Mouse (Mus musculus): ENCODE measurements around the gene Tsnaxip1. TPM values are rescaled to one million over a fixed set of nuclear protein-coding genes. Genes with fewer than 3 reads are reported as not detected.
A peak's percentile ranks its signal among the peaks of the same experiment; 100 is the strongest.

The Tsnaxip1 gene
- polyA plus RNA-seq, 1 experiment from 2014 or later, result 2.9 TPM

DNA sequence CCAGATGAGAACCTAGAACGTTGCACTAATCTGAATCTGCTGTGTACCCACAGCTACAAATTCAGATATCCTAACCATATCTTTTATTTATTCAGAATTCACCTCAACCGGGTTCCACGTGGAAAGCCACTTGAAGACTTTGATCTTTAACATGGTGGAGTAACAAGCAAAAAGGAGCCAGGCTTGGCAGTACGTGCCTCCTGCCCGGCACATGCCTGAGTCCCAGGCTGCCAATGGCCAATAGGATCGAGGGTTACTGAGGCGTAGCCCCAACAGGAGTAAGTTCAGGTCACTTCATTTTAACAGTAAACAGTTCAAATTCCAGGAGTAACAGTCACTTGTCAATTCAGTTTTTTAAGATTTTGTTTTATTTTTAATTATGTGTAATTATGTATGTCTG, 22.7 kb upstream of the Tsnaxip1 start:
- peak; percentile 39 for DNase-seq (ENCODE audit: low spot score)
- no peak overlapping the region for H3K4me2 ChIP-seq (replicated peaks; ENCODE audit: low read depth, low read length)
- H3K27ac ChIP-seq (ENCODE audit: low read length), result peak overlapping the region; percentile 8
- TF ChIP-seq EP300 (IDR thresholded peaks at IDR 0.05), result no peak
- no peak for TF ChIP-seq CTCF (IDR thresholded peaks at IDR 0.05)
- no peaks in the 10 kb centered on the region for H3K27me3 ChIP-seq (replicated peaks; ENCODE audit: insufficient read depth, low read length)
- ATAC-seq, result peak; percentile 39; the same call in 1 of the 2 replicates
- no peak overlapping the region for H3K9ac ChIP-seq (replicated peaks; ENCODE audit: low read depth)
- H3K4me1 ChIP-seq (ENCODE audit: insufficient read depth, low read depth, low read length), result peaks cover 15% of the 10 kb centered on the region
- H3K36me3 ChIP-seq (ENCODE audit: insufficient read depth, low read length), result no peaks in the 10 kb centered on the region
- no peak overlapping the region for H3K4me3 ChIP-seq (ENCODE audit: low read depth, low read length)
- H3K9me3 ChIP-seq (ENCODE audit: low read length), result no peaks in the 10 kb centered on the region
- 62% methylated on average over 7 of the region's 7 CpGs for WGBS

GRCm38 (mm10) chr8:105805346-105805745, 22.2 kb upstream of the Tsnaxip1 start:
- 62% methylated on average over 3 of the region's 3 CpGs for WGBS
- no peak overlapping the region for H3K9ac ChIP-seq (replicated peaks; ENCODE audit: low read depth)
- H3K27me3 ChIP-seq (replicated peaks; ENCODE audit: insufficient read depth, low read length), result no peaks in the 10 kb centered on the region
- no peak for DNase-seq (ENCODE audit: low spot score)
- H3K27ac ChIP-seq (ENCODE audit: low read length), result peak overlapping the region; percentile 57
- no peak overlapping the region for H3K4me3 ChIP-seq (ENCODE audit: low read depth, low read length)
- no peaks in the 10 kb centered on the region for H3K9me3 ChIP-seq (ENCODE audit: low read length)
- H3K4me2 ChIP-seq (replicated peaks; ENCODE audit: low read depth, low read length), result no peak overlapping the region
- no peaks in the 10 kb centered on the region for H3K36me3 ChIP-seq (ENCODE audit: insufficient read depth, low read length)
- peak; percentile 29; the same call in 1 of the 2 replicates for ATAC-seq
- peaks cover 12% of the 10 kb centered on the region for H3K4me1 ChIP-seq (ENCODE audit: insufficient read depth, low read depth, low read length)
- no peak for TF ChIP-seq CTCF (IDR thresholded peaks at IDR 0.05)
- no peak for TF ChIP-seq EP300 (IDR thresholded peaks at IDR 0.05)

DNA sequence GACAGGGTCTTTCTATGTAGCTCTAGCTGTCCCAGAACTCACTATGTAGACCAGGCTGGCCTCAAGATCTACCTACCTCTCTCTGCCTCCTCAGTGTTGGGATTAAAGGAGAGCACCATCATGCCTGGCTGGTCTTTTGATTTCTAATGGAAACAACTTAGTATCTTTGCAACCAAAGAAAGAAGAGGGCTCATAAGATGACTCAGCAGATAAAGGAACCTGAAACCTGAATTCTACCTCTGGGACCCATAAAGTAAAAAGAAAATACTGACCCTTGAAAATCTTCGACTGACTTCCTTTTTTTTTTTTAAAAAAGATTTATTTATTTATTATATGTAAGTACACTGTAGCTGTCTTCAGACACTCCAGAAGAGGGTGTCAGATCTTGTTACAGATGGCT, 21.6 kb upstream of the Tsnaxip1 start:
- H3K36me3 ChIP-seq (ENCODE audit: insufficient read depth, low read length), result no peaks in the 10 kb centered on the region; the same call in 1 of the 2 replicates
- H3K27ac ChIP-seq (ENCODE audit: low read length), result peak overlapping the region; percentile 57; the same call in 1 of the 2 replicates
- TF ChIP-seq CTCF (IDR thresholded peaks at IDR 0.05) (no peak), EP300 (IDR thresholded peaks at IDR 0.05) (no peak)
- H3K4me2 ChIP-seq (replicated peaks; ENCODE audit: low read depth, low read length), result no peak overlapping the region
- WGBS, result 66% methylated on average over 1 of the region's 1 CpGs
- H3K4me3 ChIP-seq (ENCODE audit: low read depth, low read length), result no peak overlapping the region
- no peaks in the 10 kb centered on the region for H3K27me3 ChIP-seq (replicated peaks; ENCODE audit: insufficient read depth, low read length)
- ATAC-seq (no peak), DNase-seq (ENCODE audit: low spot score) (no peak)
- H3K9me3 ChIP-seq (ENCODE audit: low read length), result no peaks in the 10 kb centered on the region
- peaks cover 12% of the 10 kb centered on the region for H3K4me1 ChIP-seq (ENCODE audit: insufficient read depth, low read depth, low read length)
- no peak overlapping the region for H3K9ac ChIP-seq (replicated peaks; ENCODE audit: low read depth)

GRCm38 (mm10) chr8:105807766-105808165, 19.8 kb upstream of the Tsnaxip1 start:
- no peaks in the 10 kb centered on the region for H3K27me3 ChIP-seq (replicated peaks; ENCODE audit: insufficient read depth, low read length)
- H3K9ac ChIP-seq (replicated peaks; ENCODE audit: low read depth), result no peak overlapping the region
- 56% methylated on average over 5 of the region's 5 CpGs for WGBS
- ATAC-seq (peak; percentile 34; the same call in 1 of the 2 replicates), DNase-seq (ENCODE audit: low spot score) (peak; percentile 48)
- H3K4me2 ChIP-seq (replicated peaks; ENCODE audit: low read depth, low read length), result no peak overlapping the region
- H3K4me3 ChIP-seq (ENCODE audit: low read depth, low read length), result no peak overlapping the region
- no peak for TF ChIP-seq CTCF (IDR thresholded peaks at IDR 0.05)
- TF ChIP-seq EP300 (IDR thresholded peaks at IDR 0.05), result no peak
- peak overlapping the region; percentile 38; the same call in 1 of the 2 replicates for H3K27ac ChIP-seq (ENCODE audit: low read length)
- H3K36me3 ChIP-seq (ENCODE audit: insufficient read depth, low read length), result no peaks in the 10 kb centered on the region; the same call in 1 of the 2 replicates
- peaks cover 15% of the 10 kb centered on the region for H3K4me1 ChIP-seq (ENCODE audit: insufficient read depth, low read depth, low read length)
- no peaks in the 10 kb centered on the region for H3K9me3 ChIP-seq (ENCODE audit: low read length)

DNA sequence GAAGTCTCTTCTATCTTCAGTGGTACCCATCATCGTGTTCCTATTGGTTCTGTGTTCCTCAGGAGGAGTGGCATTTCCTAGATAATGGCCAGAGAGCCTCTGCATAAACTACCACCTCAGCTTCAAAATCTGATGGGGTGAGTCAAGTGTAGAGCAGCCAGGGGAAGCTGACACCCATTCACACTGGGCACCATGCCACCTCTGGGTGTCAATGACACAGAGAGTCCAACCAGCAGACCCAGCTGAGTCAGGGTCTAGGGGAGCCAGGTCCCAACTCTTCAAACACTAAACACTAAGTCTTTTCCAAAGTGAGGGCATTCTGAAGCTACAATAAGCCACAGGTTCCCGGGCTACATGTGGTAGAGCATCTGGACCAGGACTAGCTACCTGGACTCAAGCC, 19.1 kb upstream of the Tsnaxip1 start:
- Histone ChIP-seq H3K27ac (ENCODE audit: low read length) (no peak overlapping the region; the same call in 1 of the 2 replicates), H3K4me3 (ENCODE audit: low read depth, low read length) (no peak overlapping the region), H3K36me3 (ENCODE audit: insufficient read depth, low read length) (no peaks in the 10 kb centered on the region; the same call in 1 of the 2 replicates), H3K4me2 (replicated peaks; ENCODE audit: low read depth, low read length) (no peak overlapping the region), H3K27me3 (replicated peaks; ENCODE audit: insufficient read depth, low read length) (no peaks in the 10 kb centered on the region), H3K9ac (replicated peaks; ENCODE audit: low read depth) (no peak overlapping the region), H3K4me1 (ENCODE audit: insufficient read depth, low read depth, low read length) (peaks cover 15% of the 10 kb centered on the region), H3K9me3 (ENCODE audit: low read length) (no peaks in the 10 kb centered on the region)
- ATAC-seq (peak; percentile 69), DNase-seq (ENCODE audit: low spot score) (peak; percentile 37)
- 79% methylated on average over 2 of the region's 2 CpGs for WGBS
- TF ChIP-seq CTCF (IDR thresholded peaks at IDR 0.05) (no peak), EP300 (IDR thresholded peaks at IDR 0.05) (no peak)

- Histone ChIP-seq H3K9ac (replicated peaks; ENCODE audit: low read depth) (no peak overlapping the region), H3K9me3 (ENCODE audit: low read length) (no peaks in the 10 kb centered on the region), H3K27ac (ENCODE audit: low read length) (peak overlapping the region; percentile 14; the same call in 1 of the 2 replicates), H3K27me3 (replicated peaks; ENCODE audit: insufficient read depth, low read length) (no peaks in the 10 kb centered on the region), H3K4me2 (replicated peaks; ENCODE audit: low read depth, low read length) (no peak overlapping the region), H3K36me3 (ENCODE audit: insufficient read depth, low read length) (no peaks in the 10 kb centered on the region; the same call in 1 of the 2 replicates), H3K4me3 (ENCODE audit: low read depth, low read length) (no peak overlapping the region), H3K4me1 (ENCODE audit: insufficient read depth, low read depth, low read length) (peaks cover 15% of the 10 kb centered on the region)
- ATAC-seq, result no peak
- WGBS, result 80% methylated on average over 6 of the region's 6 CpGs
- no peak for DNase-seq (ENCODE audit: low spot score)
- TF ChIP-seq EP300 (IDR thresholded peaks at IDR 0.05) (no peak), CTCF (IDR thresholded peaks at IDR 0.05) (no peak; the same call in 1 of the 2 replicates)
Measured at GRCm38 (mm10) chr8:105810245-105810786, 17.2 kb upstream of the Tsnaxip1 start.
